Mouse (Mus musculus) bone marrow, adult 2 months (tissue): ENCODE measurements around the gene Klhl25. TPM values are rescaled to one million over a fixed set of nuclear protein-coding genes. Genes with fewer than 3 reads are reported as not detected.
A peak's percentile ranks its signal among the peaks of the same experiment; 100 is the strongest.
"Not testable (repeated sequence)": the region's sequence is repeated elsewhere in the genome, so short reads cannot be mapped to it uniquely, and the experiment has no call there.

Source experiments
- H3K27ac ChIP-seq: fragments of 200-500 bp; 2 replicates; pipeline ENCODE4 v1.5.1; 2012; ENCODE audit warnings: low read depth, mild to moderate bottlenecking, control low read depth, inconsistent platforms, low read length; ENCODE audit not compliant: control insufficient read depth, poor library complexity, insufficient read depth
- H3K4me1 ChIP-seq: fragments of 200-500 bp; 2 replicates; pipeline ENCODE4 v1.6.1; 2011; ENCODE audit warnings: low read length; ENCODE audit not compliant: control insufficient read depth, insufficient read depth
- H3K4me3 ChIP-seq: fragments of 200-500 bp; replicated peaks from 2 replicates; pipeline ENCODE3; 2011; ENCODE audit warnings: mild to moderate bottlenecking, low read depth, low read length, control low read depth; ENCODE audit not compliant: control insufficient read depth
- CTCF ChIP-seq: fragments of 200-500 bp; IDR thresholded peaks from 2 replicates; pipeline ENCODE4 v1.5.1; 2011; ENCODE audit warnings: low read length, control low read depth; ENCODE audit not compliant: control insufficient read depth, insufficient read depth
- POLR2A ChIP-seq: fragments of 200-500 bp; IDR thresholded peaks from 2 replicates; pipeline ENCODE4 v1.6.1; 2011; ENCODE audit warnings: low read depth, mild to moderate bottlenecking, control low read depth, low read length, borderline replicate concordance; ENCODE audit not compliant: control insufficient read depth
- WGBS: fragments of 180-500 bp; shearing (Covaris S2); methylation state at CpG from one replicate; pipeline ENCODE4 v1.1.7; 2018; 5-methylcytosine and 5-hydroxymethylcytosine counted together
- polyA plus RNA-seq: library from polyadenylated mRNA; stranded (reverse); fragments of >200 nt; gene quantifications from 2 replicates; pipeline ENCODE4 v1.2.4, GENCODE M21; 2011; ENCODE audit warnings: low replicate concordance; ENCODE audit not compliant: missing spikeins, insufficient read depth, insufficient read length

Klhl25 gene
- polyA plus RNA-seq, 1 experiment = 24.2 TPM

DNA sequence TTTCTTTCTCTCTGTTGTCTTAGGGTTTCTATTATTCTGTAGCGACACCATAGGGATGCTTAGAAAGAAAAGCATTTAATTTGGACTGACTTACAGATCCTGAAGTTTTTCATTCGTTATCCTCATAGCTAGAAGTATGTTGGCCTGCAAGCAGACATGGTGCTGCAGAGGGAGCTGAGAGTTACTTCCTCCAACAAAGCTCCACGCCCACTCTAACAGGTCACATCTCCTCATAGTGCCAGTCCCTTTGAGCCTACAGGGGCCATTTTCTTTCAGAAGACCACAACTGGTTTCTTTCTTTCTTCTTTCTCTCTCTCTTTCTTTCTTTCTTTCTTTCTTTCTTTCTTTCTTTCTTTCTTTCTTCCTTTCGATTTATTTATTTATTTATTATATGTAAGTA lies 8.0 kb upstream of the Klhl25 start:
- 51% methylated on average over 4 of the region's 4 CpGs for WGBS
- H3K4me3 ChIP-seq = no peak overlapping the region
- H3K27ac ChIP-seq = no peak overlapping the region
- TF ChIP-seq CTCF (no peak), POLR2A (no peak)
- no peaks in the 10 kb centered on the region; the same call in 1 of the 2 replicates for H3K4me1 ChIP-seq

GRCm38 (mm10) chr7:75842306-75842705 lies 5.8 kb upstream of the Klhl25 start:
- H3K4me3 ChIP-seq = no peak overlapping the region
- no peak for TF ChIP-seq POLR2A
- TF ChIP-seq CTCF = no peak
- no peaks in the 10 kb centered on the region; the same call in 1 of the 2 replicates for H3K4me1 ChIP-seq
- 88% methylated on average over 3 of the region's 3 CpGs for WGBS
- H3K27ac ChIP-seq = no peak overlapping the region

DNA sequence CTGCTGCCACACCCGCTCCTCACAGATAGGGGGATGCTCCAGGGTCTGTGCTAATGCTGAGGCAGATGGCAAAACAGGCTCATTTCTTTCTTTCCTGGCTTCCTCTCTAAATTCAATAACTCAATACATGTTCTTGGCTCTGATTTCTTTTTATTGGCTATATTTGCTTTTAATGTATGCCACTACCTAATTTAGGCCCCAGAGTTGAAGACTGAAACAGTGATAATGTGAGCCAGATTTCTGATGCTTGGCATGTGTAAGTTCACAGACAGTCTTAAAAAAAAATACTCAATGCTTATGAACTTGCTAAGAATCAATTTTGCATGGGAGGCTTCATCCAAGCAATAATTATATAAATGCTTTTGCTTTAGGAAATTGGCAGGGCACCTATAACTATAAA lies 2.2 kb upstream of the Klhl25 start:
- no peaks in the 10 kb centered on the region; the same call in 1 of the 2 replicates for H3K4me1 ChIP-seq
- TF ChIP-seq POLR2A = no peak
- TF ChIP-seq CTCF = no peak
- no peak overlapping the region for H3K4me3 ChIP-seq
- WGBS = 81% methylated on average over 1 of the region's 1 CpGs
- no peak overlapping the region for H3K27ac ChIP-seq

DNA sequence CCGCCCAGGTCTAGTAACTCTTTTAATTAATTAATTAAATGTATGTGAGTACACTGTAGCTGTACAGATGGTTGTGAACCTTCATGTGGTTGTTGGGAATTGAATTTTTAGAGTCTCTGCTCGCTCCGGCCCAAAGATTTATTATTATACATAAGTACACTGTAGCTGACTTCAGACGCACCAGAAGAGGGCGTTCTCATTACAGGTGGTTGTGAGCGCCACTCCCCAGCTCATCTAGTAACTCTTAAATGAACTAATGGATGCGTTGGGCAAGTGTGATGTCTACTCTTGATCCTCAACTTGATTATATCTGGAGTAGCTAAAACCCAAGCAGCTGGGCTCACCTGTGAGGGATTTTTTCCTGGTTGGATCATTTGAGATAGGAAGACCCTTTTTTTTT lies 1.2 kb upstream of the Klhl25 start:
- 52% methylated on average over 7 of the region's 7 CpGs for WGBS
- H3K4me3 ChIP-seq = no peak overlapping the region
- H3K27ac ChIP-seq = no peak overlapping the region
- TF ChIP-seq CTCF (0 out of 2 replicates have a peak, but pooled peaks have one; percentile 8), POLR2A (no peak)
- no peaks in the 10 kb centered on the region; the same call in 1 of the 2 replicates for H3K4me1 ChIP-seq

- Histone ChIP-seq H3K4me3 (peak overlapping the region; percentile 6), H3K4me1 (no peaks in the 10 kb centered on the region; the same call in 1 of the 2 replicates), H3K27ac (no peak overlapping the region)
- WGBS = 6% methylated on average over 6 of the region's 6 CpGs
- TF ChIP-seq POLR2A = no peak
- TF ChIP-seq CTCF = no peak
Measured at GRCm38 (mm10) chr7:75847489-75847888, 621 bp upstream of the Klhl25 start.

GRCm38 (mm10) chr7:75848776-75849670 lies 913 bp downstream of the Klhl25 start:
- no peaks in the 10 kb centered on the region; the same call in 1 of the 2 replicates for H3K4me1 ChIP-seq
- H3K4me3 ChIP-seq = peak overlapping the region; percentile 94
- TF ChIP-seq CTCF = no peak
- TF ChIP-seq POLR2A = no peak
- WGBS = under 1% methylated on average over 25 of the region's 25 CpGs
- H3K27ac ChIP-seq = no peak overlapping the region

GRCm38 (mm10) chr7:75850396-75850795 lies 2.3 kb downstream of the Klhl25 start:
- H3K4me1 ChIP-seq, H3K4me3 ChIP-seq, H3K27ac ChIP-seq: not testable (repeated sequence)
- WGBS = 71% methylated on average over 1 of the region's 3 CpGs

- TF ChIP-seq CTCF (no peak), POLR2A (no peak)
- Histone ChIP-seq H3K27ac (no peak overlapping the region), H3K4me3 (no peak overlapping the region), H3K4me1 (peaks cover 1% of the 10 kb centered on the region)
- whole genome bisulfite sequencing = 91% methylated on average over 10 of the region's 10 CpGs
Measured at GRCm38 (mm10) chr7:75851290-75851689, 3.2 kb downstream of the Klhl25 start.
